Mouse (Mus musculus) liver, adult 2 months (tissue): ENCODE measurements around the gene Padi6.

Source experiments
- CTCF ChIP-seq: fragments of 200-500 bp; IDR thresholded peaks from 2 replicates; pipeline ENCODE4 v1.5.1; 2011; ENCODE audit warnings: low read depth, low read length, control low read depth
- POLR2A ChIP-seq: fragments of 200-500 bp; IDR thresholded peaks from 2 replicates; pipeline ENCODE4 v1.6.1; 2011; ENCODE audit warnings: low read length, control low read depth; ENCODE audit not compliant: insufficient read depth; ENCODE audit errors: extremely low read depth

- TF ChIP-seq CTCF (no peak), POLR2A (no peak)
Observed at GRCm38 (mm10) chr4:140724739-140725138, 17.7 kb downstream of the Padi6 start.
